Mouse (Mus musculus): ENCODE data around the gene Lcn2. TPM values are rescaled to one million over a fixed set of nuclear protein-coding genes. Genes with fewer than 3 reads are reported as not detected.
A peak's percentile ranks its signal among the peaks of the same experiment; 100 is the strongest.

Lcn2 gene
- polyA plus RNA-seq, 1 experiment from 2014 or later, result not detected

DNA sequence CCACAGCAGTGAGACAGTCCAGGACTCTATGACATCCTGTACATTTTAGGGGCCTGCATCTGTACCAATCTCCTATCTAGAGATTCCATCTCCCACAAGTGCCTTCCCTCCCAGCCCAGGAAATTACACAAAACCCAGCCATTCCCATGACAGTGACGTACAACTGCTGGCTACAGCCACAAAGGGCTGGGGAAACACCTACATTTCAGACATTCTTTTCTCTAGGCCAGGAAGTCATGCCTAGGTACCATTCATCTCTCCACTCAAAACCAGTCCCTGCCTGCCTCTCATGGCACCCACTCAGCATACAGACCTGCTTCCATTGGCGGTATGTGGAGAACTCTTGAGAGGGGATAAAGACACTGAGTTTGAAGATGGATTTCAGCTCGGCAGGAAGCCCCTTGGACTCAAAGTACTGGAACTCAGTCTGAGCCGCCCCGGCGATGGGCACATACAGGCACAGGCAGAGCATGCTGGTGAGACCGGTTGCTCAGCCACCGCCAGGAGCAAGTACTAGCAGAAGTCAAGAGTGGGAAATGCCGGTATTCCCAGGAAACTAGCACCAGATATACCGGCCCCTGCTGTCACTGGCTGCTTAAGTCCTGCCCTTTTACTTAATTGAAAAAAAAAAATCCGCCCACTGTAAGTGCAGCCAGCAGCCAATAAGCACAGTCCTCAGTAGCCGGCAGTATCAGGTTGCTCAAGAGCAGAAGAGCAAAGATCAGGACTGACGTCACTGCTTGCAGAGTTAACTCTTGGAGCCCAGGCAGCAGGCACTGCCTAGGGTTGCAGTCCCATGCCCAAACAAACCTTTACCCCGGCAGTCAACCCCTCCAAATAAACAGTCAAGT lies 35.7 kb upstream of the Lcn2 start:
- peak overlapping the region; percentile 76 for H3K27ac ChIP-seq (replicated peaks)

GRCm38 (mm10) chr2:32421851-32422251 lies 33.8 kb upstream of the Lcn2 start:
- Histone ChIP-seq H3K9me3 (no peaks in the 10 kb centered on the region), H3K36me3 (replicated peaks) (peaks cover 54% of the 10 kb centered on the region), H3K27ac (replicated peaks) (no peak overlapping the region), H3K27me3 (replicated peaks; ENCODE audit: low read depth, poor library complexity, severe bottlenecking) (no peaks in the 10 kb centered on the region), H3K4me3 (no peak overlapping the region), H3K4me1 (peaks cover 67% of the 10 kb centered on the region)
- no peak for DNase-seq (ENCODE audit: low spot score)
- 95% methylated on average over 6 of the region's 6 CpGs for WGBS

More for the DNA sequence above, 35.7 kb upstream of the Lcn2 start:
- 2% methylated on average over 14 of the region's 14 CpGs for WGBS
- H3K4me3 ChIP-seq, result peak overlapping the region; percentile 60
- DNase-seq (ENCODE audit: low spot score), result peak; percentile 79
- H3K9me3 ChIP-seq, result no peaks in the 10 kb centered on the region
- H3K27me3 ChIP-seq (replicated peaks; ENCODE audit: low read depth, poor library complexity, severe bottlenecking), result no peaks in the 10 kb centered on the region
- H3K36me3 ChIP-seq (replicated peaks), result peaks cover 41% of the 10 kb centered on the region
- H3K4me1 ChIP-seq, result peaks cover 68% of the 10 kb centered on the region

DNA sequence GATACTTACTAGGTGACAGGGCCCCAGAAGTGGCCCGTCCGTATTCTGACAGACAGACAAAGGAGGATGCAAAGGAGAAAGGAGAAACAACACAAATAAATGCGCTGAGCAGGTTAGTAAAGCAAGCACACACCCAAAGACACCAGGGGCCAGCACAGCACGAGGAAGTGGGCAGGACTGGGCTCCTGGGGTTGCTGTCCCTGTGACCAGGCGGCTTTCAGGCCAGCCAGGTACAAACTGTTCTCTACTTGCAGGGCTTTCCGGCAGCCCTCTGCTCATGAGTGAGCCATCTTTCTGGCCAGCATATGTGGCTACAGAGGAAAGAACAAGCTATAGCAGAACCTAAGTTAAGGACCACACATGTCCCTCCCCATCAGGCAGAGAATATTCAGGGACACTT lies 32.6 kb upstream of the Lcn2 start:
- Histone ChIP-seq H3K4me1 (peaks cover 70% of the 10 kb centered on the region), H3K27ac (replicated peaks) (no peak overlapping the region), H3K4me3 (no peak overlapping the region), H3K36me3 (replicated peaks) (peaks cover 57% of the 10 kb centered on the region), H3K9me3 (no peaks in the 10 kb centered on the region), H3K27me3 (replicated peaks; ENCODE audit: low read depth, poor library complexity, severe bottlenecking) (no peaks in the 10 kb centered on the region)
- DNase-seq (ENCODE audit: low spot score), result no peak
- 79% methylated on average over 6 of the region's 6 CpGs for WGBS

GRCm38 (mm10) chr2:32420066-32420608 lies 32.1 kb upstream of the Lcn2 start:
- Histone ChIP-seq H3K27ac (replicated peaks) (no peak overlapping the region), H3K9me3 (no peaks in the 10 kb centered on the region), H3K36me3 (replicated peaks) (peaks cover 62% of the 10 kb centered on the region), H3K4me1 (peaks cover 65% of the 10 kb centered on the region), H3K27me3 (replicated peaks; ENCODE audit: low read depth, poor library complexity, severe bottlenecking) (no peaks in the 10 kb centered on the region), H3K4me3 (no peak overlapping the region)
- WGBS, result 90% methylated on average over 12 of the region's 12 CpGs
- DNase-seq (ENCODE audit: low spot score), result no peak

DNA sequence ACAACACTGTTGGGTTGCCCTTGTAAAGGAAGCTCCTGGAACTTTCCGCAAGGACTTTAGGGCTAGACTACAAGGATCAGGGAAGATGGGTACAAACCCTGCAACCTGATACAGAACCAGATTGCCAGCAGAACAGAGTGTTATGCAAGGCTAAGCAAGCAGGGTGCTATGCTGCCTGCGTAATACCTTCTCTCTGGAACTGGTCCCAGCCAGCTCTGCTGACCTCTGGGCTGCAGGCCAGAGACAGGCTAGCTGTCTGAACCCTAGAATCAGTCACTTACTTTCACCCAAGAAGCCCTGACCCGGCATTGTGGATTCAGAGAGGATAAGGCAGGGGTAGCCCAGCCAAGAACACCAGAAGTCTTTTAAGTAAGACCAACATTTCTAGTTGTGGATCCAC lies 31.3 kb upstream of the Lcn2 start:
- 88% methylated on average over 3 of the region's 3 CpGs for WGBS
- no peak for DNase-seq (ENCODE audit: low spot score)
- Histone ChIP-seq H3K4me3 (no peak overlapping the region), H3K36me3 (replicated peaks) (peaks cover 70% of the 10 kb centered on the region), H3K27ac (replicated peaks) (peak overlapping the region; percentile 15; the same call in 1 of the 2 replicates), H3K27me3 (replicated peaks; ENCODE audit: low read depth, poor library complexity, severe bottlenecking) (no peaks in the 10 kb centered on the region), H3K4me1 (peaks cover 61% of the 10 kb centered on the region), H3K9me3 (no peaks in the 10 kb centered on the region)

- H3K4me1 ChIP-seq, result peaks cover 59% of the 10 kb centered on the region
- H3K27me3 ChIP-seq (replicated peaks; ENCODE audit: low read depth, poor library complexity, severe bottlenecking), result no peaks in the 10 kb centered on the region
- H3K27ac ChIP-seq (replicated peaks), result 0 out of 2 replicates have a peak overlapping the region, but pooled peaks have one; percentile 52
- WGBS, result 66% methylated on average over 12 of the region's 12 CpGs
- DNase-seq (ENCODE audit: low spot score), result peak; percentile 35
- no peaks in the 10 kb centered on the region for H3K9me3 ChIP-seq
- no peak overlapping the region for H3K4me3 ChIP-seq
- H3K36me3 ChIP-seq (replicated peaks), result peaks cover 78% of the 10 kb centered on the region
These were observed 30.5 kb upstream of the Lcn2 start for GRCm38 (mm10) chr2:32418430-32419151.

DNA sequence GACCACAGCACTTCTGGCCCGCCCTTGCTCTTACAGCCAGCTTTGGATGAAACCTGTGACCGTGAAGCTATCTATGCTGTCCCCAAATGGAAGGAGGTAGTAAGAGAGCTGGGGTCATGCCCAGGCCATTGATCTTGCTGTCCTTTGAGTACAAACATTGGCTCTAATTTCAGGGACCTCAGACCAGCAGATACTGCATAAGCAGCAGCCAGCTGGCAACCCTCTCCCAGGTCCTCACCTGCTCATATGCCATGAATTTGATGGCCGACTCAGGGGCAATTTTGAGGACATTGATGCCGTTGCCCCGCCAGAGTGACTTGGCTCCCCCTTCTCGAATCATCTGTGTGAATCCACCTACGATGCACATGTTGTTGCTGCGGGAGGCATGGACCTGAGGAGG lies 29.4 kb upstream of the Lcn2 start:
- H3K27ac ChIP-seq (replicated peaks), result no peak overlapping the region
- H3K4me3 ChIP-seq, result no peak overlapping the region
- peaks cover 79% of the 10 kb centered on the region for H3K36me3 ChIP-seq (replicated peaks)
- no peak for DNase-seq (ENCODE audit: low spot score)
- 90% methylated on average over 8 of the region's 8 CpGs for WGBS
- no peaks in the 10 kb centered on the region for H3K27me3 ChIP-seq (replicated peaks; ENCODE audit: low read depth, poor library complexity, severe bottlenecking)
- H3K9me3 ChIP-seq, result no peaks in the 10 kb centered on the region
- H3K4me1 ChIP-seq, result peaks cover 48% of the 10 kb centered on the region

DNA sequence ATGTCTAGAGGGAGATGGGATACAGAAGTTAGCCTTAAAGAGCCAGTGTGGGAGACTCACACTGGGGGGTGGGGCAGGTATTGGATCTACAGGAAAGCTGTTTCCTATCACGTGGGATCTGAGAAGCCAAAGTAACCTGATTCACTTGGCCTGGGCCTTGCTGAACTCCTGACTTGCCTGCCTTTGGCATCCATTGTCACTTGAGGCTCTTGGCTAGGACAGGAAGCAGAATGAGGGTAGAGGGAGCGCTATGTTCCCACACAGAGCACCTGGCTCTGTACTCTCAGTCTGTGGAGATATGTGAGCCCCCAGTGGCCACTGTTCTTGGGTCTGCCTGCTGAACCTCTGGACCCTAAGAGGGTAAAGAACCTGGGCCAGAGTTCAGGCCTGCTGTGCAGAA lies 28.5 kb upstream of the Lcn2 start:
- Histone ChIP-seq H3K36me3 (replicated peaks) (peaks cover 79% of the 10 kb centered on the region), H3K27ac (replicated peaks) (no peak overlapping the region; the same call in 1 of the 2 replicates), H3K27me3 (replicated peaks; ENCODE audit: low read depth, poor library complexity, severe bottlenecking) (no peaks in the 10 kb centered on the region), H3K4me3 (no peak overlapping the region), H3K9me3 (no peaks in the 10 kb centered on the region), H3K4me1 (peaks cover 44% of the 10 kb centered on the region)
- DNase-seq (ENCODE audit: low spot score), result no peak
- WGBS, result 77% methylated on average over 2 of the region's 2 CpGs

DNA sequence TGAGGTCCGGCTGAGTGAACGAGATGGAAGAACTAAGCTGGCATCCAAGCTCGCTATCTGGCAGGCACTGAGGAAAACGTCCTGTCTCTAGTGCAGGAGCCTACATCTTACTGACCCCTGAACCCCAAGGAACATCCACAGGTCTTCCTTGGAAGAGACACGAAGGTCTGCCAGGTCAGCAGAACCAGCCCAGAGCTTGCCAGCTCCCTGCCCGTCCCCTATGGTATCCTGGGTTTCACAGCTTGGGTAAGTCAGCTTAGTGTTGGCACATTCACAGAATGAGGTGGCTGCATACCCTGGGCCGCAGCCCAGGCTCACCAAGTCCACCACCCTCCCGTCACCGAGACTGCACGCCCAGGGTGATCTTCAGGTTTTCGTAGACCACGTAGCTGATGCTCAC lies 27.7 kb upstream of the Lcn2 start:
- no peaks in the 10 kb centered on the region for H3K9me3 ChIP-seq
- H3K36me3 ChIP-seq (replicated peaks), result peaks cover 73% of the 10 kb centered on the region
- H3K4me1 ChIP-seq, result peaks cover 48% of the 10 kb centered on the region
- H3K27me3 ChIP-seq (replicated peaks; ENCODE audit: low read depth, poor library complexity, severe bottlenecking), result no peaks in the 10 kb centered on the region
- H3K27ac ChIP-seq (replicated peaks), result no peak overlapping the region
- WGBS, result 92% methylated on average over 12 of the region's 12 CpGs
- DNase-seq (ENCODE audit: low spot score), result no peak
- no peak overlapping the region for H3K4me3 ChIP-seq

- Histone ChIP-seq H3K9me3 (no peaks in the 10 kb centered on the region), H3K4me1 (peaks cover 45% of the 10 kb centered on the region), H3K27ac (replicated peaks) (0 out of 2 replicates have a peak overlapping the region, but pooled peaks have one; percentile 11), H3K27me3 (replicated peaks; ENCODE audit: low read depth, poor library complexity, severe bottlenecking) (no peaks in the 10 kb centered on the region), H3K36me3 (replicated peaks) (peaks cover 54% of the 10 kb centered on the region), H3K4me3 (no peak overlapping the region)
- DNase-seq (ENCODE audit: low spot score), result no peak
- WGBS, result 55% methylated on average over 5 of the region's 5 CpGs
These were observed 25.9 kb upstream of the Lcn2 start for GRCm38 (mm10) chr2:32413936-32414335.

GRCm38 (mm10) chr2:32412742-32413531 lies 24.9 kb upstream of the Lcn2 start:
- WGBS, result 89% methylated on average over 6 of the region's 6 CpGs
- no peaks in the 10 kb centered on the region for H3K9me3 ChIP-seq
- H3K4me1 ChIP-seq, result peaks cover 44% of the 10 kb centered on the region
- no peaks in the 10 kb centered on the region for H3K27me3 ChIP-seq (replicated peaks; ENCODE audit: low read depth, poor library complexity, severe bottlenecking)
- no peak overlapping the region for H3K27ac ChIP-seq (replicated peaks)
- peaks cover 44% of the 10 kb centered on the region for H3K36me3 ChIP-seq (replicated peaks)
- no peak for DNase-seq (ENCODE audit: low spot score)
- H3K4me3 ChIP-seq, result no peak overlapping the region

DNA sequence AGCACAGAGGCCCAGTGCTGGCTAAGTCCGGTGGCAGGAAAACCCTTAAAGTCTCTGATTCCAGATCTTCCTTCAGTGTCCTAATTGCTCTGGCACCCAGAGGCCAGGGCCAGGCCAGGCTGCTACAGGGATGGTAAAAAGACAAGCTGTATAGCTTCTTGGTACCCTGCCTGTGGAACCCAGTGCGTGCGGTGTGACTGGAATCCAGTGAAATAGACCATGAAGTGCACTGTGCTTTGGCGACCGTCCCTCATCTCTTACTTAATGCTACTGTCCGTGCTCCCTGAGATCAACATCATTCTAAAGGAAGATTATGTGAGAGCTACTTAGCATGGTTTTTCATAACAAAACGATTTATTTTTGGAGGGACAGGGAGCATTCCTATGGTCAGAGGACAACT lies 23.4 kb upstream of the Lcn2 start:
- Histone ChIP-seq H3K27me3 (replicated peaks; ENCODE audit: low read depth, poor library complexity, severe bottlenecking) (no peaks in the 10 kb centered on the region), H3K4me1 (peaks cover 32% of the 10 kb centered on the region), H3K9me3 (no peaks in the 10 kb centered on the region), H3K36me3 (replicated peaks) (peaks cover 29% of the 10 kb centered on the region), H3K27ac (replicated peaks) (no peak overlapping the region), H3K4me3 (no peak overlapping the region)
- WGBS, result 88% methylated on average over 7 of the region's 7 CpGs
- no peak for DNase-seq (ENCODE audit: low spot score)
